Mouse (Mus musculus) right cerebral cortex, adult 18-20 months (tissue): ENCODE measurements at regions not wholly inside any gene's neighbourhood (a gene's known extent, or its start where the extent isn't known, plus 50 kb on each side); places are given as distances from the start of the nearest gene placed in this dataset.
A peak's percentile ranks its signal among the peaks of the same experiment; 100 is the strongest.

Experiments used
- DNase-seq: peaks from one replicate; pipeline ENCODE4 v3.0.0; 2022; ENCODE audit warnings: mixed read lengths

GRCm38 (mm10) chr11:55974224-55974875 is 66.5 kb downstream of the Nmur2 start:
- peak; percentile 57 for DNase-seq

GRCm38 (mm10) chr11:55966580-55966979 is 74.2 kb downstream of the Nmur2 start:
- no peak for DNase-seq

DNA sequence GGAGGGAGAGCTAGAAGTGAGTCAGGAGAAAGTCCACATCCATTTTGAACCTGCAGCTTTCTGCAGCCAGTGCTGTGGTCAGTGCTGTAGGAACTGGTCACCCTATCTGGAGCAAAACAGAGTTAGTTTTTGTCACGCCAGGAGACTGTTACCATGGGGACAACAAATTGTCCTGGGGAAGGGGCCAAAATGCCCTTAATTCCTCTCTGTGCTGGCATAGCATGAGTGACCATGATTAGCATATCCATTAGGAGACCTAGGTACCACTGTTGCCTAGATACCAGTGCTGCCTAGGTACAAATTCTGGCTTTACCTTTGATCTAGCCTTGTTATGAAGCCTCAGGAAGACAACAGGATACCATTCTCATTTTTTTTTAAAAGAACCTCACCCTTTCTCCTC is 82.4 kb downstream of the Nmur2 start:
- peak; percentile 24 for DNase-seq

DNA sequence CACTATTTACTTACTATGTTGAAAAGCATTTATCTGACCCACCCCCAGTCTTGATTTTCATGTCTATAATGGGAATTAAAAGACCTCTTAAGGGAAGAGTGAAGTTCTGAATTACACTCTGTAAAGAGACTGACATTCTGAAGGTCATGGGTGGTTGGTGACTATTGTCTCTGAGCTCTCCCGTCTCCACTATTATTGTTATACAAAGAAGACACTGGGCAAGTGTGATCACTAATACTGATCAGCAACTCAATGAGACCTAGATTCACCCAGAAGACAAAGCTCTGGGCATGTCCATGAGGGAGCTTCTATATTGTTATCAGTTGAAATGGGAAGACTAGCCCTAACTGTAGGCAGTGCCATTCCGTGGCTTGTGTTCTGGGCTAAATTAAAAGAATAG is 83.5 kb downstream of the Nmur2 start:
- DNase-seq, result no peak

GRCm38 (mm10) chr11:55953696-55954095 is 87.1 kb downstream of the Nmur2 start:
- DNase-seq, result no peak

- DNase-seq, result no peak
Observed at GRCm38 (mm10) chr11:55949596-55949995, 91.2 kb downstream of the Nmur2 start.

- no peak for DNase-seq
Observed at GRCm38 (mm10) chr11:55946629-55947240, 94.1 kb downstream of the Nmur2 start.

GRCm38 (mm10) chr11:55946028-55946427 is 94.8 kb downstream of the Nmur2 start:
- DNase-seq, result no peak

DNA sequence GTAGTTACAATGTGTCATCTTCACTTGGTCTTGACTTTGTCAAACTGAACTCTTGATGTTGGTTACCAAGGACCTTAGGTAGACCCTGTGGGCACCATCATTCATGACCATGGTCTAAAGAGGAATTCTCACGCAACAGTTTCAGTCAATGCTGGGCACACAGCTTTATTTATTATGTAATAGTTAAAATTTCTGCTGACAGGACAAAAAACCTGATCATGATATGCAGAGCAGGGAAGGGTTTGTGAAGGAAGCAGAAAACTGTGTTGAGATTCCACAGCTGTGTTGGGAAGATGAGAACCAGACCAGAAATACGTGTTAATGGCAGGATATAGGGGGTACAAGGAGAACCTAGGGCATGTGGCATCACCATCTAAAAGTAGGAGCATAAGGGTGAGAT is 100.8 kb downstream of the Nmur2 start:
- no peak for DNase-seq

DNA sequence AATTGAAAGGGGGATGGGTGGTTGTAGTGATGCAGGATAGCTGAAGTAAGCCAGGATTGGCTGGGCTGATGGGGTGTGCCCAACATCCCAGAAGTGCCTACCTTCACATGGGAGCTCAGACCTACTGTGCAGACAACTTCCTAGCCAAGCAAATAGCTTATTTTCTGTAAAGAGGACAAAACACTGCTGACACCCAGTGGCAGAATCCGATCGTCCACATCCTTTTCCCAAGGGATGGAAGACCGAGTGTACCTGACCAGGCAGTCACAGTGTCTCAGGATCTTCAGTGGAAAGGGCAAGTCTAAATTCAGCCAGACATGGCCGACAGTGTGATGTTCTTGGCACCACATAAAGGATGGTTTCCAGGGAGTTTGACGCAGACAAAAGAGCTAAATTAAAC is 114.4 kb downstream of the Nmur2 start:
- DNase-seq, result no peak

- DNase-seq, result no peak
Observed at GRCm38 (mm10) chr11:55919066-55919465, 121.7 kb downstream of the Nmur2 start.

- no peak for DNase-seq
Observed at GRCm38 (mm10) chr11:55918411-55918810, 122.4 kb downstream of the Nmur2 start.

DNA sequence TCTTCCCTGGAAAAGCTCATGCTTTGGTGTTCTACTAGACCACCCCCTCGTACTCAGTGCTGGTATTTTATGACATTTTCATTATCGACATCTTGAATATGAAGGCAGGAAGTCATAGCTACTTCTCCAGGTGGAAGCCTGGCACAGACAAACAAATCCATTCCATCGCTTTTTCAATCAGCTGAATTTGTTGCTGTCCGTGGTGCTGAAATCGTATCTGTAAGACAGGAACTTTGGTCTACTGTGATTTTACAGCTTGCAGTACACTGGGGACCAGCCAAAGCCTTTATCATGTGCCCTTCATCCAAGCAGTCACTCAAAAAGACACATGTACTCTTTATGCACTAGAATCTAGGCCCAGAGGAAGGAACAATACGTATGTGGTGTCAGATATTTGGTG is 143.3 kb downstream of the Nmur2 start:
- no peak for DNase-seq

- no peak for DNase-seq
Observed at GRCm38 (mm10) chr11:55890161-55890560, 150.6 kb downstream of the Nmur2 start.

DNA sequence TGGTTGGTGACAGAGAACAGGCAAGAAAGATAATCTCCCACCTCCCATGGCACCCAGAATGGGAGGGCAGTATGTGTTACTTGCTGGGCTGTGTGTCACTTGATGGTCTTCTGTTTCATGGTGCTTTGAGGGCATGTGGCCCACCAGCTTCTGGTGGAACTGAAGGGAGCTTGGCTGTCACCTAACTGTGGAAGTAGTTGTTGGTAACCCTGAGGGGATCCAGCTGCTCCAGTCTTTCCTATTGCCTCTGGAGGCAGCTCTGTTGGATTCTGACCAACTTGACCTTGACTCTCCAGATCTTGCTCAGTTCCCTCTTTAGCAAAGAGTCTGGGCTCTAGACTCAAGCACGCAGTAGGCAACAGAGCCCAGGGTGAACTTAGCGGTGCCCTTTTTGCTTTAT is 162.2 kb downstream of the Nmur2 start:
- no peak for DNase-seq

GRCm38 (mm10) chr11:55867141-55867540 is 173.7 kb downstream of the Nmur2 start:
- no peak for DNase-seq

DNA sequence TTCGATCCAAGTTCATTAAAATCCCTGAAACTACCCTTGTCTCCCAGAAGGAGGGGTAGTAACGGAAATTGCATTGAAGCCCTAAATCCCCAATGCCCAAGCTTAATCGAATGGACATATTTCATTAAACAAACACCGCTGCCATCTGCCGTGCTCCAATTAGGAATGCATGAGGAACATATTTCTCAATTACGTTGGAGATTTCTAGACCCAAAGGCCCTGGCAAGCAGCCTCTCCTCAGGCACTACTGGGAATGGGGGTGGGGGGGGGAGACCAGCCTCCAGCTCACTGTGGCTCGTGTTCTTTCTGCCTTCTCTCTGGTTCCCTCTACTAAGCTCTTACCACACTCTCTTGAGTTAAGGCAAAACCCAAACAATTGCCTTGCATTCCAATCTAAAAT is 181.6 kb downstream of the Nmur2 start:
- DNase-seq, result no peak

DNA sequence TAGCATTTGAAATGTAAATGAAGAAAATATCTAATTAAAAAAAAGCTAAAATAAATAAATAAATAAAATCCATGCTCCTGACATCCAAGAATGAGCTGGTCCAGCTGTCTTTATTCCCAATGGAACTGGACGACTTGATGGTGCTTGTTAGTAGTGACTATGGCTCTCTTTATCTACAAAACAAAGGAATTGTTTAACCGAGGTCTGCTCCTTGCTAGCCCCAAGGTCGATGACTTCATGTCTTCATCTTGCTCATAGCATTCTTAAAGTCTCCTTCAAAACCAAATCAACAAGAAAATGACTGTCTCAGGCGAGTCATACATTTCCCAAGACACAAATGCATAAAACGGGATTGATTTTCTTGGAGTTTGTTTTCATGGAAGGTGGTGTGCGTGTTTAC is 212.5 kb upstream of the Glra1 start:
- no peak for DNase-seq

- no peak for DNase-seq
Observed at GRCm38 (mm10) chr11:55816566-55816965, 208.6 kb upstream of the Glra1 start.

GRCm38 (mm10) chr11:55810685-55811084 is 202.7 kb upstream of the Glra1 start:
- no peak for DNase-seq

- DNase-seq, result no peak
Observed at GRCm38 (mm10) chr11:55791195-55791865, 183.3 kb upstream of the Glra1 start.

- no peak for DNase-seq
Observed at GRCm38 (mm10) chr11:55789638-55790037, 181.6 kb upstream of the Glra1 start.

- DNase-seq, result no peak
Observed at GRCm38 (mm10) chr11:55781044-55781443, 173.0 kb upstream of the Glra1 start.

- DNase-seq, result no peak
Observed at GRCm38 (mm10) chr11:55780011-55780410, 172.0 kb upstream of the Glra1 start.
